Mouse (Mus musculus) mesoderm, embryonic 11.5 days (tissue): ENCODE data around the gene Tacc2.

Experiments
- DNase-seq: peaks from one replicate; pipeline ENCODE4 v3.0.0-alpha.2; 2012; ENCODE audit warnings: low read depth, low spot score

The Tacc2 gene

GRCm38 (mm10) chr7:130720646-130721335 lies 143.6 kb downstream of the Tacc2 start:
- DNase-seq = no peak

- no peak for DNase-seq
These were observed 148.9 kb downstream of the Tacc2 start for GRCm38 (mm10) chr7:130726185-130726584.

DNA sequence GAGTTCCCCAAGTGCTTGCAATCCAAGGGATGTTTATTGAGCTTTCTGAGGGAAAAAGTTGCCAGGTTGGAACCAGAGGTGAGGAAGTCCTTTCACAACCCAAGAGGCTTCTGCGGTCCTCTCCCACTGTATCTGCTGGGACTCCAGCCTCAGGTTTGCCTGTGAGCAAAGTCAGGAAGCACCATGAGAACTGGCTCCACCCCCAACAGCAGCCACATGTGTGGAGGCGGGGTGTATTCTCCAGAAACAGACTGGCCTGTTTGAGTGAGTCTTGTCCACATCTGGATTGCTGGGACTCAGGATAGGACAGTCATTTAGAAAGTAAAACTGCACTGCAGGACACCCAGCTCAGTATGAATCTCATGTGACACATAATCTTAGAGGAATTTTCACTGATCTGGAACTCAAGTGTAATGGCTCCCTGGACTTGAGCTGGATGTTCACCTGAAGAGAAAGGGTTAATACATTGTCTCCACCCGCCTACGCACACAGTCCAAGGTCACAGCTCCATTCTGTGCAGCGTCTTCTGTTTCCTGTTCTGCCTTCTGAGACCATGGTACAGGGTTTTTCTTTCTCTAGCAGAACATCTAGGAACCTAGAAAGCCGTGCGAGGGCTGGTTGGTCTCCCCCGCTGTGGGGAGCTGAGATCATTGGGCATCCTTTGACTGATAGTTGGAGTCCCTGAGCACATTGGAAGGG lies 149.6 kb downstream of the Tacc2 start:
- no peak for DNase-seq

DNA sequence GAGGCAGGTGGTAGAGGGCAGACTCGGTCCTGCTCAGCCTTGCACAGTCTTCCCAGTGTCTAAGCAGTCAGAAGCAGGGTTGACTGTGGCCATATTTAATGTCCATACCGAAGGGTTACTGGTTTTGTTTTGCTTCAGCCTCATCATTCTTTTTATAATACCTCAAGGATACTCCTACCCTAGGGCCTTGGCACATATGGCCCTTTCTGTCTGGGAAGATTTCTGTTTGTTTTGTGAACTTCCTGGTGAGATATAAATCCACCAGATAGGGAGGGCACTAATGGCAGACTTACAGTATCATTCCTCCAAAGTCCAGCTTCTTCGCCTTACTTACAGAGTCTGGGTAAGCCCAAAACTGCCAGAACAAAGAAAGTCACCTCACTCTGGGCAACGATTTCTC lies 150.3 kb downstream of the Tacc2 start:
- DNase-seq = no peak

- no peak for DNase-seq
These were observed 154.6 kb downstream of the Tacc2 start for GRCm38 (mm10) chr7:130731792-130732191.

GRCm38 (mm10) chr7:130732908-130733307 lies 155.7 kb downstream of the Tacc2 start:
- no peak for DNase-seq

DNA sequence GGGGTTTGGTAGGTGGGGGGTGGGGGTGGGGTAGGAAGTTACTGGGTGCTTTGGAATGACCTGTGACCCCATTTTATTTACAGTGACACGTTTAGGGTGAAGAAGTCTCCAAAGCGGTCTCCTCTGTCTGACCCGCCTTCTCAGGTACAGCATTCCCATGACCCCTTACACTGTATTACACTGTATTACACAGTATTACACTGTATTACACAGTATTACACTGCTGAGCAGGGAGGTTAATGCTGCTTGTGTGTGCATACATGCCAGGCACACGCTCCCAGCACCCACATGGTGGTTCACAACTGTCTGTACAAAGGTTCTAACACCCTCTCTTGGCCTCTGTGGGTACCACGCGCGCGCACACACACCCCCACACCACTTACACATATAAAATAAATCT lies 156.2 kb downstream of the Tacc2 start:
- DNase-seq = no peak

DNA sequence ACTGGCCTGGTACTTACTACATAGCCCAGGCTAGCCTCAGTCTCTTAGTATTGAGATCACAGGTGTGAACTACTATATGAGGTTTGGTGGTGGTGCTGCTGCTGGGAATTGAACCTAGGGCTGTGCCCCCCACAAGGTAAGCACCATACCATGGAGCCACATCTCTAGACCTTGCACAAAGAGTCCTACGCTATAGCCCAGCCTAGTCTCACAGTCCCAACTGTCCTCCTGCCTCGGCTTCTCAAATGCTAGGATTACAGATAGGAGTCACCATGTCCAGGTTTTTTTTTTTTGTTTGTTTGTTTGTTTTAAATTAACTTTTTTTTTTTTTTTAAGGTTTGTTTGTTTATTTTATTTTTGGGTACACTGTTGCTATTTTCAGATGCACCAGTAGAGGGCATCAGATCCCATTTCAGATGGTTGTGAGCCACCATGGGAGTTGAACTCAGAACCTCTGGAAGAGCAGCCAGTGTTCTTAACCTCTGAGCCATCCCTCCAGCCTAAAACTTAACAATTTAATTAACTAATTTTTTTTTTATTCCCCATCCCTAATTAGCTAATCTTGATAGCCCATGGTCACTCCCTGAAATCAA lies 157.1 kb downstream of the Tacc2 start:
- no peak for DNase-seq

DNA sequence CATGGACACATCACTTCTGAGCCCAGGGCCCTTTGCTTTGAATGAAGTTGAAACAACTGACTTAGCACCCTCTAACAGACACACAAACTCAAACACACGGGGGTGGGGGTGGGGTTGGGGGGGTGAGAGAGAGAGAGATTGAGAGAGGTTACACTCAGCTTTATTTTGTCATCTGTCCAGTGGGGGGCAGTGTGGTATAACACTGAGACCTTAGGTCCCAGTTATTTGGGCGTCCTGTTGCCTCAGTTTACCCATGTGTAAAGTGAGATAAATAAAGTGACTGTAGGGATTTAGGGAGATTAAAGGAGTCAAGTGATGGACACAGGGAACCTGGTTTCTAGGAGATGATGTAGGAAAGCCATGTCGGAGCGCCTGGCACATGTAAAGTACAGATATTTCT lies 163.9 kb downstream of the Tacc2 start:
- DNase-seq = no peak

GRCm38 (mm10) chr7:130743239-130744025 lies 166.2 kb downstream of the Tacc2 start:
- DNase-seq = no peak

DNA sequence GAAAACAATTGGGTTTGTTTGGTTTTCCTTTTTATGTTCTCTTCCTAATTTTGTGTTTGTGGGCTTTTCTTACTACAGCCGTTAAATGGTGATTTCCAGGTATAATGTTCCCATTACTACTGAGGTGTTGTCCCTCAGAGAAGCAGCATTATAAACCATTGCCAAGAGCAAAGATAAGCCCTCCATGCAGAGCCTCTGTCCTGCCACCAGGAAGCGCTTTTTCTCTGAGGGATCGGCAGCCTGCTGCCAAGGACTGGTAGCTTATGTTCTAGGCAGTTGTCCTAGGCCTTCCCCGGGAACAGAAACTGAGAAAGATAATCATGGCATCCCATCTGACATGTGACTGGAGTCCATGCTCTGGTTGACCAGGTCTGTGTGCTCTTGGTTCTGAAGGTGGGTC lies 171.9 kb downstream of the Tacc2 start:
- no peak for DNase-seq

DNA sequence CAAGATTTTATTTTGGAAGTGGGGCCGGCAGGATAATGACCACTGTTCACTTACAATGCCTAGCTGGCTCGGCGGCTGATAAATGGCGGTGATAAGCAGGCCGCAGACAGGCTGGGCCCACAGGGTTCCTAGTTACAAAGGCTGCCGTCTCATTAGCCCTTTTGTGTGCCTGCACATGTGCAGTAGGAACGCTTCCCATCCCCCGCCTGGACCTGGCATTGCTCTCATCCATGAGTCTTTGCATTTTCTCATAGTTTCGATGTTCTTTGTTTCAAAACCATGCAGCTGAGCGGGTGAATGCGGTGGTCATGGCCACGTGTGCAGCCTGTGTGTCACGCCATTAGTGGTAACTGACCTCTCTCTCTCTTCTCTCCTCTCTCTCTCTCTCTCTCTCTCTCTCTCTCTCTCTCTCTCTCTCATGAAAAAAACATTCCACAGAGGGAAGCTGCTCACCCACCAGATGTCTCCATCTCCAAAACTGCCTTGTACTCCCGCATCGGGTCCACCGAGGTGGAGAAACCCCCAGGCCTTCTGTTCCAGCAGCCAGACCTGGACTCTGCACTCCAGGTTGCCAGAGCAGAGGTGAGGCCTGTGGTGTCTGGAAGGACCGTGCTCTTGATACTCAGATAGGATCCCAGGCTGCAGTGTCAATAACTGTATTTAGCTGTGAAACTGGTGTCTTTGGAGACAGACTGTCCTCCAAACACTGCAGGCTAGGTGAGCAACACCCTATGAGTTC lies 173.7 kb downstream of the Tacc2 start:
- peak; percentile 76 for DNase-seq

- DNase-seq = peak; percentile 15
These were observed 174.4 kb downstream of the Tacc2 start for GRCm38 (mm10) chr7:130751678-130752077.

DNA sequence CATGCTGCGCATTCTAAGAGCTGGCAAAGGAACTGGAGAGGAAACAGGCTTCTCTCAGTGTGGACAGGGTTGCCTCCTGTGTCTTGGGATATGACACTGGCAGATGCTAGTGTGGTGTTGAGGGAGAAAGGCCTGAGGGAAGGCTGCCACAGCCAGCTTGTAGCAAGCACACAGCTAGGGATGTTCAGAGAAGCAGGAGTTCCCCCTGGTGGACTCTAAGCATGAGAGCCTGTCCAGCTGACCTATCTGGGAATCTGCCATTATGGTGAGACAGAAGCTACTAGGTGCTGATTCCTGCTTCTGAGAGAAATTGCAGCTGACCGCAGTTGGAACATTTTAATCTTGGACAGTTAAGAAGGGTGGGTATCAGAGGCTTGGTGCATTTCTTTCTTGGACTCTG lies 177.6 kb downstream of the Tacc2 start:
- peak; percentile 23 for DNase-seq

DNA sequence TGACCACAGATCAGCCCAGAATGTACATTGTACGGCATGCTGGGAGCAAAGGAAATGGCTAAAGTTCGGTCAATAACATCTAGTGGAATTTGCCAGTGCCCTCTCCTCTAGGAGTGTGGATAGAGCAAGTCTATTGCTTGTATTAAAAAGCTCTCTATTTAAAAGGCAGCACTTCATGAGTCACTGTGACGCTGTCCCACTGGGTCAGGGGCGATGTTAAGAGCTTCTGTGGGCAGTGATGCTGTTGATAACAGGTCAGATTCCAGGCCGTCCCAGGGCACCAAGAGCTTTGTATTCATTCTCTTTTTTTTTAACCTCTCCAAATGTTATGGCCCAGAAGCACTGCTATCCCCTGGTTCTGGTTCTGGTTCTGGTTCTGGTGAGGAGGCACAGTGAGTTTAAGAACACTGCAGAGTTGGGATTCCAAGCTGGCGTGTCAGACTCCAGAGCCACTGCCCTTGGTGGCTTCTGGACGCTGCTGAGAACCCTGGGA lies 179.2 kb downstream of the Tacc2 start:
- no peak for DNase-seq

DNA sequence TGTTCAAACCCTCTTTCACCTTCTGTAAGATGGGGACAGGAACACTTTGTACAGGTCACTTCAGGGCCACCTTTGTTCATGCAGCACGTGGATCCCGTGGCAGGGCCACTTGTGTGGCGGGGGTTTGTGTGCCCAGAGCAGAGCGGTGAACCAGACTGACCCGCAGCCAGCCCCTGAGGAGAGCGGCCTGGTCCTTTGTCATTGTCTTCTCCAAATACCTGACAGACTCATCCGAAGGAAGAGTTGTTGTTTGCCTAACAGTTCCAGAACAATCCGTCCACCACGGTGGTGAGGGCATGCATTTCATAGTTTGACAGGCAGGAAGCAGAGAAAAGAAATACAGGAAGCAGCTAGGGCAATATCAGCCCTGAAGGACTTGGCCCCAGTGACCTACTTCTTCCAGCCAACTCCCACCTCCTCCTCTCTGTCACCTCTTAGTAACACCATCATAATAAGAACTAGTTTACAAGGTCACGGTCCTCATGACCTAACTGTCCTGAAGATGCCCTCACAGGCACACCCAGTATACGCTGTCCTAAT lies 180.2 kb downstream of the Tacc2 start:
- no peak for DNase-seq

- DNase-seq = peak; percentile 82
These were observed 185.0 kb downstream of the Tacc2 start for GRCm38 (mm10) chr7:130762071-130762897.

DNA sequence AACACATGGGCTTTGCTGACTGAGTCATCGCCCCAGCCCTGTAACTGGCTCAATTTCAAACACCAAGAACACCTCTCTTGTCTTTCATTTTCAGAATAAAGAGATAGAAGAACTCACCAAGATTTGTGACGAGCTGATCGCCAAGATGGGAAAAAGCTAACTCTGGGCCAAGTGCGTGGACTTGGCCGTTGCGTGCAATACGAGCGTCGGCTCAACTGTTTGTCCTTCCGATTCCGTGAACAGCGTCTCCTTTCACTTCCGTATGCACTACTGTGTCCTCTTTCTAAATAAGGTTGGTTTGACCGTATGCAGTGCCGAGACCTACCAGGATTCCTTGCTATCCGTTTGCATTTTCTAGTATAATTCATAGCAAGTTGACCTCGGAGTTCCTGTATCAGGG lies 186.9 kb downstream of the Tacc2 start:
- DNase-seq = no peak

GRCm38 (mm10) chr7:130766411-130767170 lies 189.4 kb downstream of the Tacc2 start:
- DNase-seq = no peak
